Mouse (Mus musculus) ovary, postnatal 10 days (tissue): ENCODE measurements around the gene Gm8005.
"Not testable (repeated sequence)": the region's sequence is repeated elsewhere in the genome, so short reads cannot be mapped to it uniquely, and the experiment has no call there.

Source experiments
- DNase-seq: peaks from one replicate; pipeline ENCODE4 v3.0.0; 2022; ENCODE audit warnings: low spot score

Gene Gm8005

GRCm38 (mm10) chr14:42439573-42439972, at the start of gene Gm8005:
Gm8005 (minus strand) TSS chr14:42439673.
- not testable (repeated sequence) for DNase-seq

- DNase-seq: not testable (repeated sequence)
Observed at GRCm38 (mm10) chr14:42463581-42463980, 24.1 kb upstream of the Gm8005 start, which contains the start of gene Gm8011. Gm8011 (plus strand) TSS chr14:42463881.
